Mouse (Mus musculus) hindbrain, postnatal 0 days (tissue): ENCODE results near the gene Kndc1. TPM values are rescaled to one million over a fixed set of nuclear protein-coding genes. Genes with fewer than 3 reads are reported as not detected.

Experiments used
- ATAC-seq: fragments of 200-750 bp; cut with Nextera tagmentation; 2 replicates; pipeline ENCODE4 v1.8.0; 2017; ENCODE audit warnings: mild to moderate bottlenecking, moderate TSS enrichment, moderate library complexity
- DNase-seq: peaks from one replicate; pipeline ENCODE4 v3.0.0-alpha.2; 2015; ENCODE audit warnings: low spot score
- H3K27ac ChIP-seq: fragments of 300-500 bp; sonication (generic); 2 replicates; pipeline ENCODE4 v1.5.1; 2014; ENCODE audit warnings: mild to moderate bottlenecking
- H3K27me3 ChIP-seq: fragments of 300-500 bp; sonication (generic); 2 replicates; pipeline ENCODE4 v1.6.1; 2014; ENCODE audit warnings: low read length, mixed read lengths; ENCODE audit not compliant: insufficient read depth
- H3K36me3 ChIP-seq: fragments of 300-500 bp; sonication (generic); 2 replicates; pipeline ENCODE4 v1.6.1; 2014; ENCODE audit warnings: low read length, mixed read lengths; ENCODE audit not compliant: insufficient read depth
- H3K4me1 ChIP-seq: fragments of 300-500 bp; sonication (generic); 2 replicates; pipeline ENCODE4 v1.6.1; 2014; ENCODE audit warnings: antibody characterized with exemption, low read length, mixed read lengths; ENCODE audit not compliant: insufficient read depth
- H3K4me2 ChIP-seq: fragments of 300-500 bp; sonication (generic); 2 replicates; pipeline ENCODE4 v1.6.1; 2014; ENCODE audit warnings: low read depth, mild to moderate bottlenecking, low read length, moderate library complexity, mixed read lengths
- H3K4me3 ChIP-seq: fragments of 300-500 bp; sonication (generic); 2 replicates; pipeline ENCODE4 v1.5.1; 2014; ENCODE audit warnings: low read length
- H3K9ac ChIP-seq: fragments of 300-500 bp; sonication (generic); replicated peaks from 2 replicates; pipeline ENCODE4 v1.6.1; 2014; ENCODE audit warnings: mild to moderate bottlenecking, low read length, moderate library complexity, mixed read lengths
- H3K9me3 ChIP-seq: fragments of 300-500 bp; sonication (generic); 2 replicates; pipeline ENCODE4 v1.6.1; 2016; ENCODE audit warnings: low read length, mixed read lengths
- CTCF ChIP-seq: IDR thresholded peaks from 2 replicates; pipeline ENCODE4 v1.5.1; 2016; ENCODE audit warnings: antibody characterized with exemption, control low read depth, low read depth
- WGBS: fragments of 180-500 bp; shearing (Covaris S2); extraction: QIAGEN DNeasy Blood & Tissue Kit; methylation state at CpG from one replicate; pipeline ENCODE4 v1.1.7; 2014; 5-methylcytosine and 5-hydroxymethylcytosine counted together
- microRNA counts: library from miRNA; unstranded; fragments of <30 nt; microRNA quantifications from one replicate; lab custom pipeline; 2015
- microRNA-seq, 2 experiments: library from miRNA; unstranded; fragments of <30 nt; microRNA quantifications; one replicate each; pipeline ENCODE4; 2016
- polyA plus RNA-seq: library from polyadenylated mRNA; unstranded; fragments of >200 nt; fragmentation: Nextera tagmentation; extraction: Ambion mirVana; gene quantifications from 2 replicates; pipeline ENCODE4 v1.2.1, GENCODE M21; 2015
- total RNA-seq: library from RNA; depleted of rRNA; stranded (reverse); fragments of >200 nt; gene quantifications from 2 replicates; pipeline ENCODE4 v1.2.3, GENCODE M21; 2014; rRNA removed

Kndc1 gene
- total and polyA plus RNA-seq, 2 experiments from 2014 or later: 12.8 to 53.6 TPM

GRCm38 (mm10) chr7:139990864-139991394, 96.4 kb downstream of the Kndc1 start:
- ATAC-seq (no peak), DNase-seq (no peak)
- Histone ChIP-seq H3K4me2 (no peak overlapping the region), H3K36me3 (peaks cover 9% of the 10 kb centered on the region), H3K9me3 (no peaks in the 10 kb centered on the region), H3K4me3 (no peak overlapping the region), H3K4me1 (no peaks in the 10 kb centered on the region), H3K27ac (no peak overlapping the region), H3K9ac (no peak overlapping the region), H3K27me3 (no peaks in the 10 kb centered on the region)
- 75% methylated on average over 8 of the region's 8 CpGs for WGBS
- TF ChIP-seq CTCF: no peak

MicroRNAs within 50 kb of the gene (microRNA counts, 519-probe panel; counts per million panel counts)
- microRNA mmu-miR-202-3p (lab: Ali Mortazavi, UCI) (not detected), microRNA mmu-miR-202-5p (lab: Ali Mortazavi, UCI) (705 counts per million, percentile 8 among the panel's probes with 10 or more counts)

Small RNA genes lying within 50 kb of the gene (microRNA-seq; reads per million reads assigned to microRNA genes)
- 0.18 to 0.72 reads per million in 2 experiments for gene Mir202
- 0 reads per million in 2 experiments for gene Mir7062
- 0 reads per million in 2 experiments for gene mmu-mir-7686

Other genes starting within 250 kb of the Kndc1 start
- 3.2 and 7.0 TPM in 2 replicates for gene Cfap46, start 210.9 kb upstream of the Kndc1 start, total RNA-seq
- gene Cfap46, start 210.9 kb upstream of the Kndc1 start, polyA plus RNA-seq: 3.5 TPM in 2 replicates
- gene Adgra1, start 60.5 kb upstream of the Kndc1 start, total RNA-seq: 28.5 and 34.4 TPM in 2 replicates
- 48.9 and 53.3 TPM in 2 replicates for gene Adgra1, start 60.5 kb upstream of the Kndc1 start, polyA plus RNA-seq
- not detected in 2 replicates for gene Utf1, start 49.1 kb downstream of the Kndc1 start, total RNA-seq
- gene Utf1, start 49.1 kb downstream of the Kndc1 start, polyA plus RNA-seq: not detected in 2 replicates
- 2.9 TPM in 1 of 2 replicates, not detected in the other for gene 6430531B16Rik, start 84.1 kb downstream of the Kndc1 start, total RNA-seq
- gene 6430531B16Rik, start 84.1 kb downstream of the Kndc1 start, polyA plus RNA-seq: 1.3 and 1.8 TPM in 2 replicates
- 1.7 and 2.2 TPM in 2 replicates for gene Adam8, start 97.9 kb downstream of the Kndc1 start, total RNA-seq
- gene Adam8, start 97.9 kb downstream of the Kndc1 start, polyA plus RNA-seq: 0.48 and 0.57 TPM in 2 replicates
- 23.3 and 42.9 TPM in 2 replicates for gene Zfp511, start 141.7 kb downstream of the Kndc1 start, total RNA-seq
- 60.5 and 63.9 TPM in 2 replicates for gene Zfp511, start 141.7 kb downstream of the Kndc1 start, polyA plus RNA-seq
- 61.7 and 63.7 TPM in 2 replicates for gene Tubgcp2, start 142.0 kb downstream of the Kndc1 start, total RNA-seq
- 58.3 TPM in 2 replicates for gene Tubgcp2, start 142.0 kb downstream of the Kndc1 start, polyA plus RNA-seq
- gene Msx3, start 154.4 kb downstream of the Kndc1 start, total RNA-seq: 0.94 and 1.2 TPM in 2 replicates
- 1.9 and 2.0 TPM in 2 replicates for gene Msx3, start 154.4 kb downstream of the Kndc1 start, polyA plus RNA-seq
- gene Caly, start 187.9 kb downstream of the Kndc1 start, total RNA-seq: 422 and 452 TPM in 2 replicates
- 460 and 486 TPM in 2 replicates for gene Caly, start 187.9 kb downstream of the Kndc1 start, polyA plus RNA-seq
- not detected in 2 replicates for gene Prap1, start 198.7 kb downstream of the Kndc1 start, total RNA-seq
- gene Prap1, start 198.7 kb downstream of the Kndc1 start, polyA plus RNA-seq: not detected in 2 replicates
- gene Fuom, start 207.7 kb downstream of the Kndc1 start, total RNA-seq: 34.3 and 36.2 TPM in 2 replicates
- gene Fuom, start 207.7 kb downstream of the Kndc1 start, polyA plus RNA-seq: 53.0 and 54.3 TPM in 2 replicates
- gene Paox, start 221.1 kb downstream of the Kndc1 start, total RNA-seq: 9.4 and 15.2 TPM in 2 replicates
- gene Paox, start 221.1 kb downstream of the Kndc1 start, polyA plus RNA-seq: 8.9 TPM in 2 replicates
- gene Echs1, start 221.8 kb downstream of the Kndc1 start, total RNA-seq: 88.7 and 91.5 TPM in 2 replicates
- gene Echs1, start 221.8 kb downstream of the Kndc1 start, polyA plus RNA-seq: 136 and 145 TPM in 2 replicates
- gene Mtg1, start 242.9 kb downstream of the Kndc1 start, total RNA-seq: 6.4 and 7.2 TPM in 2 replicates
- 32.6 and 33.5 TPM in 2 replicates for gene Mtg1, start 242.9 kb downstream of the Kndc1 start, polyA plus RNA-seq